Mouse (Mus musculus) lung, postnatal 0 days (tissue): ENCODE results near the gene Grrp1.

Experiments
- CTCF ChIP-seq: IDR thresholded peaks from 2 replicates; pipeline ENCODE4 v1.5.1; 2016; ENCODE audit warnings: antibody characterized with exemption, mild to moderate bottlenecking
- EP300 ChIP-seq: IDR thresholded peaks from 2 replicates; pipeline ENCODE4 v1.6.1; 2016; ENCODE audit warnings: antibody characterized with exemption, mild to moderate bottlenecking, control low read depth

DNA sequence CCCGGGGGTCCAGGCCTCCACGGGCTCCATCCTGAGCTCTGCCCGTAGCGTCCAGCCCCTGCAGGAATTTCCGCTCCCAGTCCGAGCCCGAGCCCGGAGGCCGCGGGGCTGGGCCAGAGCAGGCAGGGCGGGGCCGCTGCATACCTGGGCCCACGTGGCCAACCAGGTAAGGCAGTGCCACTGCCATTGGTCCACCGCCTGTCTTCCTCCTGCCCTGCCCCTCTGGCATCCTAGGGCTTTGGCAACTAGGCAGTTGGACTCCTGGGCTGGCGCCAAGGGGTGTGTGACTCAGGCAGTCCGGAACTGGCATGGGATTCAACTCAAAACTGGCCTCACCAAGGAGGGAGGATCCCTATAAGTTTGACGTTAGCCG is 15.6 kb downstream of the Grrp1 start, which contains the start of gene Cnksr1:
- TF ChIP-seq CTCF (no peak), EP300 (no peak)
